Mouse (Mus musculus) erythroblast, embryonic 14.5 days (primary cell): Measurements from ENCODE around the gene Hnrnpk.

Experiments used
- GATA1 ChIP-seq: IDR thresholded peaks from 2 replicates; pipeline ENCODE4 v1.6.1; 2012; ENCODE audit warnings: low read length, inconsistent platforms, mixed read lengths
- TAL1 ChIP-seq: IDR thresholded peaks from 3 replicates; pipeline ENCODE4 v1.6.1; 2012; ENCODE audit warnings: low read length, inconsistent platforms, mixed read lengths

DNA sequence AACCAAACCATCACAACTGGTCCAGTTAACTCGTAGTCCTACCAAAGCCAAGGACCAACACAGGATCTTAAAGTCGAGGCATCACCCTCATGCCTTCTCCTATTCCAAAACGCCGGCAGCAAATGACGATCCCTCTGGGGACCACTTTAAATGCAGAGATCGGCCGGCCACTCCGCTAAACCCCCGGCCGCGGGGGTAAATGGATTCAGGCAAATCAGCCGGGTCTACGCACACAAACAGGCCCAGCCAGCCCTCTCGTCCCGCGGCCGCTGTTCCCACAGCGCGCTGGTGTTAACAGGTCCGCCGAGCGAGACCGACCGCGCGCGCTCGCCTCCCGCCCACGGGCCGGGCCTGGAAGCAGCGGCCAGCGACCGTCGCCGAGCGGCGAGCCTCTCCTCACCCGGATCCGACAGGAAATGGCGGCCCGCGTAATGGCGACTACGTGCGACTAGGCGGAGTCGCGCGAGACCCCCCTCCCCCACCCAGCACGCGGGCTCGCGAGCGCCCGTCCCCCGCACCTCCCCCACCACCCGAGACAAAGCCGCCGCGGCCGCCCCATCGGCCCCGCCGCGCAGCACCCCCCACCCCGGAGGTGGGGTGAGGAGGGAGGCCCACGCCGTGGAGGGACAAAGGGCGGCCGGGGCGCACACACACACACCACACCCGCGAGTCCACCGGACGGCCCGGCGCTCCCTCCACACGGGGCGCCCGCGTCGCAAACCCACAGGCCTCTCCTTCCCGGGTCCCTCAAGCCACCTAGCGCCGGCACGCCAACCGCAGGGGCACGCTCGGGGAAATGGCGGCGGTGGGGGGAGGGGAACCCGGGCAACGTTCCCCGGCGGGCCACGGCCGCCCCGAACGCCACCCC is 1.8 kb downstream of the Hnrnpk start:
- no peak for TF ChIP-seq GATA1
- TF ChIP-seq TAL1 = no peak
